Mouse (Mus musculus): ENCODE data around the gene Myh10.
"Not testable (repeated sequence)": the region's sequence is repeated elsewhere in the genome, so short reads cannot be mapped to it uniquely, and the experiment has no call there.

The Myh10 gene

GRCm38 (mm10) chr11:68693447-68694040 lies 2.2 kb downstream of the Myh10 start:
- no peak for DNase-seq

- no peak for DNase-seq
Measured at GRCm38 (mm10) chr11:68702370-68702769, 11.0 kb downstream of the Myh10 start.

- no peak for DNase-seq
Measured at GRCm38 (mm10) chr11:68703360-68703759, 12.0 kb downstream of the Myh10 start.

- no peak for DNase-seq
Measured at GRCm38 (mm10) chr11:68704258-68704657, 12.9 kb downstream of the Myh10 start.

- no peak for DNase-seq
Measured at GRCm38 (mm10) chr11:68704847-68705246, 13.5 kb downstream of the Myh10 start.

- no peak for DNase-seq
Measured at GRCm38 (mm10) chr11:68706524-68707429, 15.4 kb downstream of the Myh10 start.

- no peak for DNase-seq
Measured at GRCm38 (mm10) chr11:68707881-68708582, 16.7 kb downstream of the Myh10 start.

- DNase-seq = no peak
Measured at GRCm38 (mm10) chr11:68716167-68716566, 24.8 kb downstream of the Myh10 start.

GRCm38 (mm10) chr11:68717171-68717840 lies 25.9 kb downstream of the Myh10 start:
- DNase-seq = no peak

GRCm38 (mm10) chr11:68719096-68719648 lies 27.8 kb downstream of the Myh10 start:
- DNase-seq = no peak

GRCm38 (mm10) chr11:68719774-68720173 lies 28.4 kb downstream of the Myh10 start:
- DNase-seq = no peak

- DNase-seq = no peak
Measured at GRCm38 (mm10) chr11:68724117-68724516, 32.8 kb downstream of the Myh10 start.

GRCm38 (mm10) chr11:68728693-68729092 lies 37.3 kb downstream of the Myh10 start:
- DNase-seq = no peak

- DNase-seq = no peak
Measured at GRCm38 (mm10) chr11:68730792-68731191, 39.4 kb downstream of the Myh10 start.

- no peak for DNase-seq
Measured at GRCm38 (mm10) chr11:68732066-68732465, 40.7 kb downstream of the Myh10 start.

- not testable (repeated sequence) for DNase-seq
Measured at GRCm38 (mm10) chr11:68733401-68733800, 42.0 kb downstream of the Myh10 start.

- DNase-seq = no peak
Measured at GRCm38 (mm10) chr11:68739509-68739908, 48.1 kb downstream of the Myh10 start.

GRCm38 (mm10) chr11:68742658-68743057 lies 51.3 kb downstream of the Myh10 start:
- DNase-seq = no peak

GRCm38 (mm10) chr11:68744150-68744549 lies 52.8 kb downstream of the Myh10 start:
- DNase-seq = no peak

GRCm38 (mm10) chr11:68745374-68746200 lies 54.2 kb downstream of the Myh10 start:
- no peak for DNase-seq

- DNase-seq = no peak
Measured at GRCm38 (mm10) chr11:68748121-68748520, 56.8 kb downstream of the Myh10 start.

GRCm38 (mm10) chr11:68750206-68750605 lies 58.8 kb downstream of the Myh10 start:
- no peak for DNase-seq
